Mouse (Mus musculus) brain, adult 2 months (tissue): ENCODE data around the gene Zfp839.
A peak's percentile ranks its signal among the peaks of the same experiment; 100 is the strongest.

Experiments used
- DNase-seq: peaks from one replicate; pipeline ENCODE4 v3.0.0; 2011; ENCODE audit warnings: low read depth, low spot score

Gene Zfp839

GRCm38 (mm10) chr12:110850010-110850928, at the start of gene Zfp839:
Gene Zfp839, plus strand, starts transcription at chr12:110850253.
- peak; percentile 93 for DNase-seq

- DNase-seq, result no peak
Measured at GRCm38 (mm10) chr12:110801876-110802464, 48.1 kb upstream of the Zfp839 start.

GRCm38 (mm10) chr12:110802674-110803297, 47.3 kb upstream of the Zfp839 start:
- no peak for DNase-seq

- peak; percentile 63 for DNase-seq
Measured at GRCm38 (mm10) chr12:110804261-110804660, 45.8 kb upstream of the Zfp839 start.

GRCm38 (mm10) chr12:110806301-110806970, 43.6 kb upstream of the Zfp839 start:
- peak; percentile 67 for DNase-seq

DNA sequence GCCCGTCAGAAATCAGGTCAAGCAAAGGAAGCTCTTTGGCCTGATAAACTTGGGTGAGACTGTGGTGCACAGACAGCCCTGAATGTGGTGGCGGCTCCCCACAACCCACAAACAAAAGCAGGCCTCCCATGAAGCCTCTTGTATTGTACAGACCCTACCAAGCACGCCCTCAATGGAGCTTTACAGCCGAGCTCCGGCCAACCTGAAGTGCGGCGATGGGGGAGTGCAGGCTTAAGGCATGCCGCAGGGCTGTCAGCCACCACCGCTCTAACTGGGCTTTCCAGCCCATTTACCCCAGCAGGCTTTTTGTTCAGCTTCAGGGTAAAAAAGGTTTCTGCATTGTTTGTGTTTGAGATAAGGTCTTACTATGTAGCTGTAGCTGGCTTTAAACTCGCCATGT, 41.6 kb upstream of the Zfp839 start:
- DNase-seq, result no peak

DNA sequence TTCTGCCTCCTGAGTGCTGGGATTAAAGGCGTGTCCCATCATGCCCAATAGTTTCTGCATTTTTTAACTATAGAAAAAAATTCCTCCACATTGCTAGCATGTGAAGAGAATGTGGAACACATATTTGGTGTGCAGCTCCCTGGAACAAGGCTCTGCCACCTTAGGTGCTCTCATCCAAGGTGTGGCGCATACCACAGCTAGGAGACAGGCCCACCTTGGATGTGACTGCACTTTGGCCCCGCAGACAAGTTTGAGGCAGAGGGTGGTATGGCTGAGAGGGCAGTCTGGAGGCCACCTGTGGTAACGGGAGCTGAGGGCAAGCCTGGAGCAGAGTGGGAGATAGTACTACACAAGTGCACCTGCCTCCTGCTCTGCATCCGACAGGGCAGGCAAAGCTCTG, 41.2 kb upstream of the Zfp839 start:
- DNase-seq, result no peak

DNA sequence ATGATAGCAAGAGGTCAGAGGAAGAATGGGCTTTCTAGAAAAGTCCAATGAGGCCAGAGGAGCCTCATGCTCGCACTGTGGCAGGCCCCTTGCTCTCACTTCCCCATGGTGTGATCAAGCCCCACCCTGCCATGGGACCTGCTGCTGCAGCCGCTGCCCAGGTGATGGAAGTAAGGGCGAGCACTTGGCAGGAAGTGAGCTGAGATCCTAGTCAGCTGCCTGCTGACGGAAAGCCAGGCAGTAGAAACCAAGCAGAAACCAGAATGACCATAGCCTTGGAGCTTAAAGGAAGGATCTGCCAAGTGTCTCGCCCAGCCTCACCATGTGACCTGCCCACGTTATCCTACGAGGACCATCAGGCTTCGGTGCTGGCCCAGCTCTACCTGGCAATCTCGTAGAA, 36.9 kb upstream of the Zfp839 start:
- DNase-seq, result no peak

GRCm38 (mm10) chr12:110813624-110814023, 36.4 kb upstream of the Zfp839 start:
- DNase-seq, result no peak

DNA sequence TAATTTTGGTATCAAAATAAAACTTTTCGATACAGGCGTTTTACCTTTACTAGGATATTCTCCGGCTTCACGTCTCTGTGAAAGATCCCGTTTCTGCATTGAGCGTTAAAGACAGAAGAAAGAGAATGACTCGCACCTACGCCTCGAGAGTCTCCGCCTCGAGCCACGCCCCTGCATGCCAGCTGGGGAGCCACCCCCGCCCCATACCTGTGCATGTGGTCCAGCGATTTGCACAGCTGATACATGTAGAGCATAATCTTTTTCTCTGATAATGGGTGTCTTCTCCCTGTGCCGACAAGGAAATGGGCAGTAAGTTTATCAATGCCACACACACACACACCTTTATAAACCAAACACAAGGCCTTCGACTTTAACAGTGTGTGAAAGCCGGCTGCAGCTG, 35.1 kb upstream of the Zfp839 start:
- no peak for DNase-seq

DNA sequence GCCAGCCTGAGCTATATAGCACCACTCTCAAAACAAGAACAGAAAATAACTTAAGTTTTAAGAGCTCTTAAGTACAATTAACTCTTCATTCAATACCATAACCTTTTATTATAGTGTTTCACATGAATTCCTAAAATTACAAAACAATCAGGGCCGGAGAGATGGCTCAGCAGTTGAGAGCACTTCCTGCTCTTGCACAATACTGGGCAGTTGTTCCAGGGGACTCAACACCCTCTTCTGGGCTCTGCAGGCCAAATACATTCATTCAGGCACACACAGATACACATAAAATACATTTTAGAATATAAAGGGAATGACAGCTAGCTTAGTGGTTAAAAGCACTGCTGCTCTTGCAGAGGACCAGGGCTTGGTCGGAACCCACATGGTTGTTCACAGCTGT, 33.2 kb upstream of the Zfp839 start:
- DNase-seq, result no peak

DNA sequence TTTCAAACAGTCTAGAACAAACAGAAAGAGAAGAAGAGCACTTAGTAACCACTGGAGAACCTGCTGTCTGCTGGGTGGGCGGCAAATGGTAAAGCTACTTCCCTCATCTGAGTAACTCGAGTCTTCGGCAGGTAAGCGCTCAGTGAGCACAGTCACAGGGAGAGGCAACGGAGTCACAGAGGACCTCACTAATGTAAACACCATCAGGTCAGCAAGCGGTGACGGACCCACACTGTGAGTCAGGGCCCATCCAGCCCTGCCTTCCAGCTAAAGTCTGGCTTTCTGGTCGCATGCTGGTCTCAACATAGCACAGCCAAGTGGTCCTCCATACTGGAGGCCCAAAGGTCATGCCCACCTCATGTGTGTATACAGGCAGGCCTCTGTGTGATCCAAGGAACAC, 30.7 kb upstream of the Zfp839 start:
- no peak for DNase-seq

- DNase-seq, result no peak
Measured at GRCm38 (mm10) chr12:110821787-110822186, 28.3 kb upstream of the Zfp839 start.

DNA sequence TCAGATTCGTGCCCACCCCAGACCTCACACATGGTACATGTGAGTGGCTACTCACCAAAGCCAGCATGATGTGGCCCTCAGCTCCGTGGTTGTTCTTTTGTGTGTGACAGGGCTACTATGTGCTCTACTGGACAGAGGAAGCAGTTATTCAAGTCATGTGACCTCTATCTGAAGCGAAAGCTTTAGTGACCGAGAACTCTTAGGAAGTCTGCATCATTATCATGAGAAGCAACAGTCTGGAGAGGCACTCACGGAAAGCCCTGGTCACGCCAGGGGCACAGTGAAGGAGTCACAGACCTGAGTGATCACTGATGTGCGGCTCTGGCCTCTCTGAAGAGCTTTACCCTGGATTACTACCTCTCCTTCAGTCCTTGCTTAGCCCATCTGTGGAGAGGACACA, 27.7 kb upstream of the Zfp839 start:
- no peak for DNase-seq

- no peak for DNase-seq
Measured at GRCm38 (mm10) chr12:110828908-110829307, 21.1 kb upstream of the Zfp839 start.

- DNase-seq, result no peak
Measured at GRCm38 (mm10) chr12:110830293-110831024, 19.6 kb upstream of the Zfp839 start.

DNA sequence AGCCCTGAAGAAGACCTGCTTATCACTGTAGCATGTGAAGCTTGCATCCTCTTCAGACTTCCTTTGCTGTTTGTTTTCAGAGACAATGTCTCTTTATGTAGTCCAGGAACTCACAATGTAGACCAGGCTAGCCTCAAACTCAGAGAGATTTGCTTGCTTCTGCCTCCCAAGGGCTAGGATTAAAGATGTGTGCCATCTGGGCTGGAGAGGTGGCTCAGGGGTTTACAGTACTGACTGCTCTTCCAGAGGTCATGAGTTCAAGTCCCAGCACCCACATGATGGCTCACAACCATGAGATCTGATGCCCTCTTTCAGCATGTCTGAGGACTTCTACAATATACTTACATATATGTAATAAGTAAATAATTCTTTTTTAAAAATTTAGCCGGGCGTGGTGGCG, 14.9 kb upstream of the Zfp839 start:
- no peak for DNase-seq

GRCm38 (mm10) chr12:110836729-110837128, 13.3 kb upstream of the Zfp839 start:
- no peak for DNase-seq

DNA sequence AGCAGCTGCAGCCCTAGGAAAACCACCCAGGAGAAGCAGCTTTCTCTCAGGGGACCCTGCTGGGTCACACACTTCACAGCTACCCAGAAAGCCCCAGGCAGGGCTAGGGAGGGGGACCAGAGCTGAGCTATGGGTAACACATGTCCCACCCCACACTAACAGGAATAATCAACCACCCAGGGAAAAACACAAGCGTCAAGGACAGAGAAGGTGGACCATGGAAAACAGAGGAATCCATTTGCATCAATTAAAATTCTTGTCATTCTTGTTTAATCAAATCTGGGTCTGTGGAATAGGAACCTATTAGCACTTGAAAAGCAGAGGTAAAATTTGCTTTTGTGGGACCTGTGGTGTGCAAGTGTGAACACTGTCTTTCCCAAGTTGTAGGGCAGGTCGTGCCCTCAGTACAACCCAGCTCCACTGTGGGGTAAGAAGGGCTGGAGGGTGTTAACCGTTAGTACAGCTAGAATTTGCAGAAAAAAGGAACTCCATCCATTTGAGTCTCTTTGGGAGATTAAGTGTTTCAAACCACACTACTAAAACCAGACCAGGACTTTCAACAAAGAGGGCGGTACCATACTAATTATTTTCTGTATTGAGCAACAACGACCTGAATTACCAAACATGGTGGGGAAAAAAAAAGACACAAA, 12.7 kb upstream of the Zfp839 start:
- no peak for DNase-seq

DNA sequence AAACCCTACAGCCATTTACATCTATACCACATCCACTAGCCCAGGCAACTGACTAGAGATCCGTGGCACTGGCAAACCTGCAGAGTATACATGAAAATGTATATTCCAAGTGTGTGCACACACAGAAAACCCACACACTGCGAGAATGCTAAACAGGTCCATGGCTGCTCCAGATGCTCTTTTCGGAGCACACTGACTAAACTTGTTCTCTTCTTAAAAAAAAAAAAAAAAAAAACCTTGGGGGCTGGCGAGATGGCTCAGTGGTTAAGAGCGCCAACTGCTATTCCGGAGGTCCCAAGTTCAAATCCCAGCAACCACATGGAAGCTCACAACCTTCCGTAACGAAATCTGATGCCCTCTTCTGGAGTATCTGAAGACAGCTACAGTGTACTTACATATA, 12.2 kb upstream of the Zfp839 start:
- no peak for DNase-seq
